Mouse (Mus musculus): Measurements from ENCODE around the gene Dido1. TPM values are rescaled to one million over a fixed set of nuclear protein-coding genes. Genes with fewer than 3 reads are reported as not detected.
"Not testable (repeated sequence)": the region's sequence is repeated elsewhere in the genome, so short reads cannot be mapped to it uniquely, and the experiment has no call there.

Gene Dido1
- polyA plus RNA-seq, 1 experiment from 2014 or later, result 36.8 TPM

GRCm38 (mm10) chr2:180722748-180723147 is 12.9 kb upstream of the Dido1 start:
- peaks cover 58% of the 10 kb centered on the region for H3K36me3 ChIP-seq
- not testable (repeated sequence) for H3K9ac ChIP-seq; H3K27me3 ChIP-seq; H3K27ac ChIP-seq; H3K9me3 ChIP-seq; H3K4me1 ChIP-seq; H3K4me3 ChIP-seq; ATAC-seq (ENCODE audit: insufficient number of reproducible peaks, insufficient read depth, low FRiP score, low TSS enrichment); H3K4me2 ChIP-seq (replicated peaks)
- WGBS, result 91% methylated on average over 5 of the region's 5 CpGs

DNA sequence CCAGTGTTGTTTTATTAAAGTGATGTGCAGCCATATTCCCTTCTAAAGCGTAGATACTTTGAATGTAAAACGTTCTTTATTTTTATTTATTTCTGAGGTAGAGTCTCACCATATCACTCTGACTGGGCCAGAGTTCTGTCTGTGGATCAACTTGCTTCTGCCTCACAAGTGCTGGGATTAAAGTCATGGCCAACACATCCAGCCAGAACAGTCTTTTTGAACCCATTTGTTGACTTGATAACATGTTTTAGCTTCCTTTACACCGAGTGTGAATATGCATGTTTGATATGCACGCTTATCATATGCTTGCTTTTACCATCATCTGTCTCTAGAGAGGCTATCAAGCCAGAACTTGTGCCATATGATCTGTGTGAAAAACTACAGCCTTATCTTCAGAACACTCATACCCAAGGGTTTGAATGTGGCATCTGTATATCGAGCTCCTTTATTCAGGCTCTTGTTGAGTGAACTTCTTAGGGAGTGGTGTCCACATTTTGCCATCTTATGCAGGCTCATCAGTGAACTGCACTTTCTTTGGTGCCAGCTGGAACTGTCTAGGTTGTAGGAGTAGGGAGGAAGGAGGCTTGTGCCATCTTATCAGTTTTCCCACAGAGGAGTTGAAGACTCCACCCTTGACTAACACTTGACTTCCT is 2.4 kb upstream of the Dido1 start:
- no peak for ATAC-seq (ENCODE audit: insufficient number of reproducible peaks, insufficient read depth, low FRiP score, low TSS enrichment)
- 94% methylated on average over 5 of the region's 5 CpGs for WGBS
- Histone ChIP-seq H3K4me1 (peaks cover 16% of the 10 kb centered on the region), H3K9me3 (no peaks in the 10 kb centered on the region), H3K9ac (no peak overlapping the region), H3K36me3 (peaks cover 24% of the 10 kb centered on the region), H3K27me3 (no peaks in the 10 kb centered on the region), H3K4me3 (no peak overlapping the region), H3K4me2 (replicated peaks) (no peak overlapping the region), H3K27ac (no peak overlapping the region)

DNA sequence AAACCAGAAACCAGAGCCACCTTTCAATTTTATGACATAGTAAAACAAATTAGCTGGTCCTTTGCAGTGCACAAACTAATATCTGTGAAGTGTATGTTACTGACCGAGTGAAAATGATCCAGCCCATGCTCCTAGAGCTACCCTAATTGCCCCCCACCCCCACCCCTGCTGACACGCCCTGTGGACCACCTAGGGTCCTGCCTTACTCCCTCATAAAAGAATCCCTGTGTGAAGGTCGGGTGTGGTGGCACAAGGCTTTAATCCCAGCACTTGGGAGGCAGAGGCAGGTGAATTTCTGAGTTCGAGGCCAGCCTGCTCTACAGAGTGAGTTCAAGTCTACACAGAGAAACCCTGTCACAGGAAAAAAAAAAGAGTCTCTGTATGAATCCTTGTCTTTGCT is 1.7 kb upstream of the Dido1 start:
- Histone ChIP-seq H3K27me3 (no peaks in the 10 kb centered on the region), H3K4me3 (peak overlapping the region; percentile 94; the same call in 1 of the 2 replicates), H3K9ac (peak overlapping the region; percentile 99; the same call in 1 of the 2 replicates), H3K36me3 (peaks cover 18% of the 10 kb centered on the region), H3K27ac (no peak overlapping the region), H3K4me1 (peaks cover 16% of the 10 kb centered on the region), H3K9me3 (no peaks in the 10 kb centered on the region), H3K4me2 (replicated peaks) (peak overlapping the region; percentile 61)
- ATAC-seq (ENCODE audit: insufficient number of reproducible peaks, insufficient read depth, low FRiP score, low TSS enrichment), result no peak
- 68% methylated on average over 4 of the region's 4 CpGs for WGBS

GRCm38 (mm10) chr2:180710276-180711155 is 717 bp upstream of the Dido1 start:
- H3K36me3 ChIP-seq, result peaks cover 16% of the 10 kb centered on the region
- H3K9me3 ChIP-seq, result no peaks in the 10 kb centered on the region
- H3K9ac ChIP-seq, result peak overlapping the region; percentile 99
- peak overlapping the region; percentile 94 for H3K4me3 ChIP-seq
- peaks cover 16% of the 10 kb centered on the region for H3K4me1 ChIP-seq
- peak overlapping the region; percentile 61 for H3K4me2 ChIP-seq (replicated peaks)
- peak overlapping the region; percentile 85 for H3K27ac ChIP-seq
- 3% methylated on average over 63 of the region's 64 CpGs for WGBS
- H3K27me3 ChIP-seq, result no peaks in the 10 kb centered on the region
- no peak for ATAC-seq (ENCODE audit: insufficient number of reproducible peaks, insufficient read depth, low FRiP score, low TSS enrichment)

GRCm38 (mm10) chr2:180709023-180709922 is 526 bp downstream of the Dido1 start:
- H3K36me3 ChIP-seq, result peaks cover 9% of the 10 kb centered on the region
- peaks cover 16% of the 10 kb centered on the region for H3K4me1 ChIP-seq
- ATAC-seq (ENCODE audit: insufficient number of reproducible peaks, insufficient read depth, low FRiP score, low TSS enrichment), result peak; percentile 10; the same call in 1 of the 2 replicates
- peak overlapping the region; percentile 85 for H3K4me2 ChIP-seq (replicated peaks)
- H3K9ac ChIP-seq, result peak overlapping the region; percentile 99
- peak overlapping the region; percentile 94 for H3K4me3 ChIP-seq
- peak overlapping the region; percentile 85 for H3K27ac ChIP-seq
- under 1% methylated on average over 39 of the region's 39 CpGs for WGBS
- no peaks in the 10 kb centered on the region for H3K9me3 ChIP-seq
- H3K27me3 ChIP-seq, result no peaks in the 10 kb centered on the region

GRCm38 (mm10) chr2:180705975-180706374 is 3.8 kb downstream of the Dido1 start:
- ATAC-seq (ENCODE audit: insufficient number of reproducible peaks, insufficient read depth, low FRiP score, low TSS enrichment), result no peak
- H3K4me2 ChIP-seq (replicated peaks), result no peak overlapping the region
- H3K9ac ChIP-seq, result no peak overlapping the region
- H3K36me3 ChIP-seq, result no peaks in the 10 kb centered on the region
- peaks cover 19% of the 10 kb centered on the region for H3K4me1 ChIP-seq
- H3K27ac ChIP-seq, result no peak overlapping the region
- H3K4me3 ChIP-seq, result no peak overlapping the region
- H3K9me3 ChIP-seq, result no peaks in the 10 kb centered on the region
- H3K27me3 ChIP-seq, result no peaks in the 10 kb centered on the region
- 91% methylated on average over 5 of the region's 5 CpGs for WGBS

DNA sequence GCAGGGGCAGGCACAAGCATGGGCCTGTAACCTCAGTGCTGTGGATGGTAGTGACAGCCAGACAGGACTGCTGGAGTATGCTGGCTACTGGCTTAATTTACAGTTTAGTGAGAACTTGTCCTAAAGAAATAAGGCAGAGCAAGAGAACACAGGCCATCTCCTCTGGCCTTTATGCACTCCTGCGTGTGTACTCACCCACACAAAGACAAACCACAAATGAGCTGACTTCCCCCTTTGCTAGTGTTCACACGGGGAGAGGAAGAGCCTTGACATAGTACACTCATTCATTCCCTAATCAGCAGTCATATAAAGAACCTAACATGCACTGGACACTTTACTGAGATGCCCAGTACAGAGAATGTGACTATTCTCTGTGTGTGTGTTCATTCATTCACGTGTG is 4.7 kb downstream of the Dido1 start:
- Histone ChIP-seq H3K27ac (no peak overlapping the region), H3K4me2 (replicated peaks) (no peak overlapping the region), H3K36me3 (no peaks in the 10 kb centered on the region), H3K9me3 (no peaks in the 10 kb centered on the region), H3K9ac (no peak overlapping the region), H3K4me3 (no peak overlapping the region), H3K4me1 (peaks cover 28% of the 10 kb centered on the region), H3K27me3 (no peaks in the 10 kb centered on the region)
- 87% methylated on average over 3 of the region's 3 CpGs for WGBS
- ATAC-seq (ENCODE audit: insufficient number of reproducible peaks, insufficient read depth, low FRiP score, low TSS enrichment), result no peak

GRCm38 (mm10) chr2:180704591-180704990 is 5.2 kb downstream of the Dido1 start:
- no peak overlapping the region for H3K4me3 ChIP-seq
- no peak overlapping the region for H3K27ac ChIP-seq
- peaks cover 32% of the 10 kb centered on the region for H3K4me1 ChIP-seq
- 90% methylated on average over 8 of the region's 8 CpGs for WGBS
- ATAC-seq (ENCODE audit: insufficient number of reproducible peaks, insufficient read depth, low FRiP score, low TSS enrichment), result no peak
- no peaks in the 10 kb centered on the region for H3K36me3 ChIP-seq
- no peak overlapping the region for H3K4me2 ChIP-seq (replicated peaks)
- no peaks in the 10 kb centered on the region for H3K27me3 ChIP-seq
- H3K9me3 ChIP-seq, result no peaks in the 10 kb centered on the region
- no peak overlapping the region for H3K9ac ChIP-seq

DNA sequence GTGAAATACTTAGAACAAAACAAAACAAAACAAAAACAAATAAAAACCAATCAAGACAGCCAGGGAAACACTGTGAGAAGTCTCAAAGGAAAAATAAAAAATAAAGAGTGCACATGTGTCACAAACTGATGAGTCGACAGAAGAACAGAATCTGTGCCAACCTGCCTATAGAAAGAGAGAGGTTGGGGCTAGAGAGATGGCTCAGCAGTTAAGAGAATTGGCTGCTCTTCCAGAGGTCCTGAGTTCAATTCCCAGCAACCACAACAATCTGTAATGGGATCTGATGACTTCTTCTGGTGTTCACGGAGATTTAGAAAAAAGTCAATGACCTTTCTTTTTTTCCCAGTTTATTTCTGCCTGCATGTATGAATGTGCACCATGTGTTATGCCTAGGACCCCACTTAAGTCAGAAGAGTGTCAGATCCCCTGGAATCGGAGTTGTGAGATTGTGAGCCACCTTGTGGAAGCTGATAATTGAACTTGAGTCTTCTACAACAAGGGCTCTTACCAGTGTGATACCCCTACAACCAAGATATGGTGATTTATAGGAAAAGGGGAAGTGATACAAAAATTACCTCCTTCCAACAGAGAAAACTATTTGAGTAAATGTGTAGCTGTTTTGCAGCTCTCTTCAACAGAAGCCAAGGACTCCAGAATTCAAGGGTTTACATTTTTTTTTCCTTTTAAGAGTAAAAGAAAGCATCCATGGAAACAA is 6.0 kb downstream of the Dido1 start:
- no peaks in the 10 kb centered on the region for H3K36me3 ChIP-seq
- peaks cover 32% of the 10 kb centered on the region for H3K4me1 ChIP-seq
- H3K9me3 ChIP-seq, result no peaks in the 10 kb centered on the region
- H3K9ac ChIP-seq, result no peak overlapping the region
- H3K27me3 ChIP-seq, result no peaks in the 10 kb centered on the region
- H3K4me3 ChIP-seq, result no peak overlapping the region
- no peak overlapping the region for H3K27ac ChIP-seq
- no peak for ATAC-seq (ENCODE audit: insufficient number of reproducible peaks, insufficient read depth, low FRiP score, low TSS enrichment)
- 77% methylated on average over 3 of the region's 3 CpGs for WGBS
- no peak overlapping the region for H3K4me2 ChIP-seq (replicated peaks)

GRCm38 (mm10) chr2:180703175-180703574 is 6.6 kb downstream of the Dido1 start:
- no peaks in the 10 kb centered on the region for H3K27me3 ChIP-seq
- peak overlapping the region; percentile 95; the same call in 1 of the 2 replicates for H3K27ac ChIP-seq
- peaks cover 26% of the 10 kb centered on the region for H3K4me1 ChIP-seq
- H3K9ac ChIP-seq, result no peak overlapping the region
- ATAC-seq (ENCODE audit: insufficient number of reproducible peaks, insufficient read depth, low FRiP score, low TSS enrichment), result no peak
- no peak overlapping the region for H3K4me3 ChIP-seq
- H3K4me2 ChIP-seq (replicated peaks), result peak overlapping the region; percentile 94; the same call in 1 of the 2 replicates
- WGBS, result 66% methylated on average over 5 of the region's 5 CpGs
- no peaks in the 10 kb centered on the region for H3K36me3 ChIP-seq
- H3K9me3 ChIP-seq, result no peaks in the 10 kb centered on the region

DNA sequence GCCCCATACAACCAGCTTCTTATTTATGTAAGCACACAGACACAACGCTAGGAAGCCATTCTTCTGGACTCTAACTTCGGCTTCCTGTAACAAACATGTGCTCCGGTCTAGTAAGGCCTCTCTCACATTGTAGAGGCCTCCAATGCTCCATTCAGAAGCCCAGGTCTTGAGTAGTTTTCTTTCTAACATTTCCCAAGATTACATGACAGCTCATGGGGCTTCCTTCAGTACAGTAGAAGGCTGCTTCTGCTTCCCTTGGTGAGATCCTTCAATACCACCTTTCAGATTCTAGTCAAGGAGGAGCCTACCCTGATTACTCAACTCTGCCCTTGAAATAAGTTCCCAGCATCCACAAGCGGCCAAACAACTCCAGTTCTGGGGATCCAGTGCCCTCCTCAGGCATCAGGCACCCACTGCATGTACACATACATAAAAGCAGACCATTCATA is 7.1 kb downstream of the Dido1 start:
- Histone ChIP-seq H3K4me1 (peaks cover 25% of the 10 kb centered on the region), H3K9ac (peak overlapping the region; percentile 96), H3K9me3 (no peaks in the 10 kb centered on the region), H3K4me3 (peak overlapping the region; percentile 89), H3K27me3 (no peaks in the 10 kb centered on the region), H3K36me3 (no peaks in the 10 kb centered on the region), H3K4me2 (replicated peaks) (peak overlapping the region; percentile 94), H3K27ac (peak overlapping the region; percentile 95)
- no peak for ATAC-seq (ENCODE audit: insufficient number of reproducible peaks, insufficient read depth, low FRiP score, low TSS enrichment)
- 21% methylated on average over 4 of the region's 4 CpGs for WGBS
